Mouse (Mus musculus) limb, embryonic 12.5 days (tissue): ENCODE measurements around the gene Mxd3. TPM values are rescaled to one million over a fixed set of nuclear protein-coding genes. Genes with fewer than 3 reads are reported as not detected.

ENCODE experiments used
- ATAC-seq: fragments of 200-750 bp; cut with Nextera tagmentation; 2 replicates; pipeline ENCODE4 v1.8.0; 2017; ENCODE audit warnings: low read depth, moderate TSS enrichment; ENCODE audit not compliant: insufficient number of reproducible peaks, insufficient read depth, low FRiP score, low TSS enrichment
- H3K27ac ChIP-seq: fragments of 300-500 bp; sonication (generic); 2 replicates; pipeline ENCODE4 v1.5.1; 2016; ENCODE audit warnings: mild to moderate bottlenecking, moderate library complexity
- H3K27me3 ChIP-seq: fragments of 300-500 bp; sonication (generic); 2 replicates; pipeline ENCODE4 v1.6.1; 2016; ENCODE audit warnings: mild to moderate bottlenecking, moderate library complexity
- H3K36me3 ChIP-seq: fragments of 300-500 bp; sonication (generic); 2 replicates; pipeline ENCODE4 v1.6.1; 2016; ENCODE audit warnings: mild to moderate bottlenecking, moderate library complexity
- H3K4me1 ChIP-seq: fragments of 300-500 bp; sonication (generic); replicated peaks from 2 replicates; pipeline ENCODE4 v1.6.1; 2016
- H3K4me2 ChIP-seq: fragments of 300-500 bp; sonication (generic); 2 replicates; pipeline ENCODE4 v1.6.1; 2016; ENCODE audit warnings: mild to moderate bottlenecking, moderate library complexity
- H3K4me3 ChIP-seq: fragments of 300-500 bp; sonication (generic); replicated peaks from 2 replicates; pipeline ENCODE4 v1.5.1; 2016; ENCODE audit warnings: mild to moderate bottlenecking
- H3K9ac ChIP-seq: fragments of 300-500 bp; sonication (generic); replicated peaks from 2 replicates; pipeline ENCODE4 v1.6.1; 2016; ENCODE audit warnings: mild to moderate bottlenecking, moderate library complexity
- H3K9me3 ChIP-seq: fragments of 300-500 bp; sonication (generic); 2 replicates; pipeline ENCODE4 v1.6.1; 2016; ENCODE audit warnings: mild to moderate bottlenecking, moderate library complexity
- WGBS: fragments of 180-500 bp; shearing (Covaris S2); methylation state at CpG from one replicate; pipeline ENCODE4 v1.1.7; 2016; 5-methylcytosine and 5-hydroxymethylcytosine counted together
- polyA plus RNA-seq: library from polyadenylated mRNA; unstranded; fragments of >200 nt; fragmentation: Nextera tagmentation; extraction: Ambion mirVana; gene quantifications from 2 replicates; pipeline ENCODE4 v1.2.1, GENCODE M21; 2016

Gene Mxd3
- polyA plus RNA-seq, 1 experiment from 2014 or later = 34.9 TPM

DNA sequence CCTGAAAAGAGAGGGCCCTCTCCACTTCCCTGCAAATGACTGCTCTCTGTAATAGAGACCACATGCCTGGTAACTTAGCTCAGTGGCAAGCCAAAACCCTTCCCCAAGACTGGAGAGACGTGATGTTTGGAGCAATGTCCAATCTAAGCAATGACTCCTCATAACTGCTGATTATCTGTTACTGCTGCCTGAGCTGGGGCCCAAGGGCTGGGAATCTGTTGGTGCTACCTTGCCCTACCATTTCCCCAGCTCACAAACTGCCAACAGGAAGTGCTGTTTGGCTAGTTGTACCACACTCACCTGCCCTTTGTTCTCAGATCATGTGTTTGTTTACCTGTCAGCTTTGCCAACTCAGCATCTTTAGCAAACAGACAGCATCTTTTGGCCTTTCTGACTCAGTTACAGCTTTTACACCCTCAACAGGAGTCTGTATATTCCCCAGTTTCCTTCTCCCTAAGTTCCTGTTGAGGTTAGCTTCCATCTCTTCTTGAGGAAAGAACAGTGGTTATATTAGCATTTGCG is 14.7 kb downstream of the Mxd3 start:
- WGBS = 79% methylated on average over 2 of the region's 2 CpGs
- peaks cover 95% of the 10 kb centered on the region for H3K36me3 ChIP-seq
- no peak overlapping the region for H3K4me3 ChIP-seq

DNA sequence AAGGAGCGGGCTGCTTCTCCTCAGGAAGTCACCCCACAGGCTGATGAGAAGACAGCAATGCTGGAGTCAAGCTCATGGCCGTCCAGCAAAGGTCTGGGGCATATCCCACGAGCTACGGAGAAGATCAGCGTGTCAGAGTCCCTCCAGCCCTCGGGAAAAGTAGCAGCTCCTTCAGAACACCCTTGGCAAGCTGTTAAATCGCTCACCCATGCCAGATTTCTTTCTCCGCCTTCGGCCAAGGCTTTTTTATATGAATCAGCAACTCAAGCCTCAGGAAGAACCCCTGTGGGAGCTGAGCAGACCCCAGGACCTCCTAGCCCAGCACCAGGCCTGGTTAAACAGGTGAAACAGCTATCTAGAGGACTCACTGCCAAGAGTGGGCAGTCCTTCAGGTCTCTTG is 16.6 kb downstream of the Mxd3 start:
- H3K27me3 ChIP-seq = no peaks in the 10 kb centered on the region
- no peak overlapping the region for H3K27ac ChIP-seq
- no peak overlapping the region for H3K9ac ChIP-seq
- no peak overlapping the region for H3K4me3 ChIP-seq
- peaks cover 98% of the 10 kb centered on the region for H3K36me3 ChIP-seq
- ATAC-seq = no peak
- WGBS = 93% methylated on average over 9 of the region's 9 CpGs
- no peak overlapping the region for H3K4me2 ChIP-seq
- no peaks in the 10 kb centered on the region for H3K4me1 ChIP-seq
- no peaks in the 10 kb centered on the region for H3K9me3 ChIP-seq

More for the DNA sequence above, 14.7 kb downstream of the Mxd3 start:
- H3K27ac ChIP-seq = no peak overlapping the region
- H3K4me1 ChIP-seq = peaks cover 3% of the 10 kb centered on the region; the same call in 1 of the 2 replicates
- no peak overlapping the region for H3K4me2 ChIP-seq
- no peaks in the 10 kb centered on the region for H3K27me3 ChIP-seq
- no peak overlapping the region for H3K9ac ChIP-seq
- ATAC-seq = no peak
- H3K9me3 ChIP-seq = no peaks in the 10 kb centered on the region

DNA sequence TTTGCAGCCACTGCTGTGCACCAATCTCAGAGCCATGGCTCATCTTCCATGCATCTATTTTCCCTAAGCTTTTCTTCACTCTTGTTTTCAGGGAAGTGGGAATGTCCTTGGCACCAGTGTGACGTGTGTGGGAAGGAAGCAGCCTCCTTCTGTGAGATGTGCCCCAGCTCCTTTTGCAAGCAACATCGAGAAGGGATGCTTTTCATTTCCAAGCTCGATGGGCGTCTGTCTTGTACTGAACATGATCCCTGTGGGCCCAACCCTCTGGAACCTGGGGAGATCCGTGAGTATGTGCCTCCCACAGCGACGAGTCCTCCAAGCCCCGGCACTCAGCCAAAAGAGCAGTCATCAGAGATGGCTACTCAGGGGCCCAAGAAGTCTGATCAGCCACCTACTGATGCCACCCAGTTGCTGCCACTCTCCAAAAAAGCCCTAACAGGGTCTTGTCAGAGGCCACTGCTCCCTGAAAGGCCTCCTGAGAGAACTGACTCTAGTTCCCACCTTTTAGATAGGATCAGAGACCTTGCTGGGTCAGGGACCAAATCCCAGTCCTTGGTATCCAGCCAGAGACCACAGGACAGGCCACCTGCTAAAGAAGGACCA is 17.5 kb downstream of the Mxd3 start:
- H3K9ac ChIP-seq = no peak overlapping the region
- H3K27ac ChIP-seq = no peak overlapping the region
- peaks cover 98% of the 10 kb centered on the region for H3K36me3 ChIP-seq
- no peak for ATAC-seq
- no peaks in the 10 kb centered on the region for H3K4me1 ChIP-seq
- no peaks in the 10 kb centered on the region for H3K27me3 ChIP-seq
- 93% methylated on average over 8 of the region's 8 CpGs for WGBS
- no peaks in the 10 kb centered on the region for H3K9me3 ChIP-seq
- no peak overlapping the region for H3K4me2 ChIP-seq
- no peak overlapping the region for H3K4me3 ChIP-seq

DNA sequence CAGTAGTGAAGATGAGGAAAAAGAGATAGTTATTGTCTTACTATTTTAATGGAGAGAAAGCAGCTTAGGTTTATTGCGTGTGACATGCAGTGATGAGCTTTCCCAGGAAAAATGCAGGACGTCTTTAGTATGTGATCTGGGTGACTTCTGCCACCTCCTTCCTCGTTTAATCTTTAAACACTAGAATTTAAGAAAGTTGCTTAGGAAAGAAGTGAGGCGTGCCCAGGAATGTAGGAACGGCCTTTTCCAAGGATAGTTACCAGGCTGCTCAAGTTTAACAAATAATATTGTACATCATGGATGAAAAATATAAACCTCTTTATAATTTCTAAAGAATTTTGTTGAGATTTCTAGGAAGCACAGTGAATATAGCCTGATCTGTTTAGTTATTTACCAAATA is 28.7 kb downstream of the Mxd3 start:
- 90% methylated on average over 5 of the region's 5 CpGs for WGBS
- no peaks in the 10 kb centered on the region for H3K9me3 ChIP-seq
- H3K4me3 ChIP-seq = no peak overlapping the region
- peaks cover 95% of the 10 kb centered on the region for H3K36me3 ChIP-seq
- no peak for ATAC-seq
- no peaks in the 10 kb centered on the region for H3K27me3 ChIP-seq
- no peaks in the 10 kb centered on the region for H3K4me1 ChIP-seq
- no peak overlapping the region for H3K27ac ChIP-seq
- H3K4me2 ChIP-seq = no peak overlapping the region
- no peak overlapping the region for H3K9ac ChIP-seq

DNA sequence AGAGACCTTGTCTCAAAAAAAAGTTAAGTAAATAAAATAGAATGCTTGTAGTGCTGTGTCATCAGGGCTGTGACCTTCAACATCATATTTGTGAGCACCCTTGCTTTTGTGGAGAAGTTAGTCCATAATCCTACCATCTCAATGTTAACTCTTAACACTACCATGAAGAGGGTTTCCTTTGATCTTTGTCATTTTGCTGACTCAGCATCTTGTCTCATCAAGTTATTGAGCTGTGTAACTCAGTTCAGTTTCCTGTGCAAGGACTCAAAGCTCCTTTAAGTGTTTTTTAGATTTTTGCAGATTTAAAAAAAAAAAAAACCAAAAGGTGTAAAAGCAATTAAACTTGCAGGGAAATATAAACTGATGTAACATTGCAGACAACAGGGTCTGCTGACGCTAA is 32.9 kb downstream of the Mxd3 start:
- Histone ChIP-seq H3K36me3 (peaks cover 94% of the 10 kb centered on the region), H3K9ac (no peak overlapping the region), H3K9me3 (no peaks in the 10 kb centered on the region), H3K4me2 (no peak overlapping the region), H3K4me1 (no peaks in the 10 kb centered on the region), H3K27me3 (no peaks in the 10 kb centered on the region), H3K4me3 (no peak overlapping the region), H3K27ac (no peak overlapping the region)
- WGBS = 88% methylated on average over 1 of the region's 1 CpGs
- no peak for ATAC-seq

DNA sequence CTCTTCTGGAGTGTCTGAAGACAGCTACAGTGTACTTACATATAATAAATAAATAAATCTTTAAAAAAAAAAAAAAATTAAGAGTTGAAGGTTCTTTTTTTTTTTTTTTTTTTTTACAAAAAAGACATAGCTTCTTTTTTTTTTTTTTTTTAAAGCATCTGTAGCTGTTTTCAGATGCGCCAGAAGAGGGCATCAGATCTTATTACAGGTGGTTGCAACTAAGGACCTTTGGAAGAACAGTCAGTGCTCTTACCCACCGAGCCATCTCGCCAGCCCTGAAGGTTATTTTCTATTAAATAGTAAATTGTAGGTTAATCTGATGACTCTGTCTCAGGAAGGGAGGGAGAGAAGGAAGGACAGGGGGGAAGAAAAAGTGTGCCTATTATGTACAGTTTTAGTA is 40.8 kb downstream of the Mxd3 start:
- ATAC-seq = no peak

DNA sequence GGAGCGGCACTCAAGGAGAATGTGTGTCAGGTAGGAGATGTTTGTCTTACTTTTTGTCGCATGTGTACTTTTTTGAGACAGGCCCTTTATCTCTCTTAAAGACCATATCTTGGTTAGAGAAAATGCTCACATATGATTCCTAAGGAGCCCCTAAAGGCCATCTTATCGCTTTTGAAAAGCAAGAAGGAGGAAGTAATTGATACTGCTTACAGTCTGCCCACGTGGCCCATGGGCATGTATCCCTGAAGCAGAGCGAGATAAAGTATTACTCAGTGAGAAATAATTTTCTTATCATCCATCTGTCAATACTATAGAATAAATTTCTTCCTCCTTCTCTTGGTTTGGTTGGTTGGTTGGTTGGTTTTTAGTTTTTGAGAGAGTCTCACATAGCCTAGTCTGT is 52.0 kb downstream of the Mxd3 start:
- ATAC-seq = no peak
- Histone ChIP-seq H3K27ac (no peak overlapping the region), H3K4me1 (no peaks in the 10 kb centered on the region), H3K36me3 (peaks cover 74% of the 10 kb centered on the region), H3K4me3 (no peak overlapping the region), H3K9me3 (no peaks in the 10 kb centered on the region), H3K9ac (no peak overlapping the region), H3K27me3 (no peaks in the 10 kb centered on the region), H3K4me2 (no peak overlapping the region)
- WGBS = 94% methylated on average over 5 of the region's 5 CpGs

More for the DNA sequence above, 40.8 kb downstream of the Mxd3 start:
- no peak overlapping the region for H3K4me2 ChIP-seq
- WGBS = 88% methylated on average over 3 of the region's 3 CpGs
- H3K4me3 ChIP-seq = no peak overlapping the region
- H3K36me3 ChIP-seq = peaks cover 86% of the 10 kb centered on the region
- no peaks in the 10 kb centered on the region for H3K9me3 ChIP-seq
- no peak overlapping the region for H3K27ac ChIP-seq
- no peak overlapping the region for H3K9ac ChIP-seq
- H3K27me3 ChIP-seq = no peaks in the 10 kb centered on the region
- H3K4me1 ChIP-seq = no peaks in the 10 kb centered on the region

DNA sequence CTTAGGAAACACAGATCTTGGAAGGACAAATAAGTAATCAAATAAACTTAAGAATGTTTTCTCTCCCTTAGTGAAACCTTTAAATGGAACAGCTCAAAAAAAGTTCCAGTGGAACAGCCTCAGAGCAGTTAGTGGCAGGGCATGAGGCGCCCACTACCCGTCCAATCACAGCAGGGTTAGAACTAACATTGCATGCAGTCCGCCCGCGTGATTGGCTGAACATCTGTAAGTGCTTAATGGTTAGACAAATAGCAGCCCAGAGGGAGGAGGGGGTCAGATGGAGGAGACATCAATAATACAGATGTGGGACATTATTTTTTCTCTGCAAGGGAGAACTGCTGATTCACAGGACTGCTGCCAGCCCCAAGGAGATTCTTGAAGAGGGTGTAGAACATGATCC is 52.4 kb downstream of the Mxd3 start:
- Histone ChIP-seq H3K4me2 (no peak overlapping the region), H3K4me3 (no peak overlapping the region), H3K36me3 (peaks cover 72% of the 10 kb centered on the region), H3K27ac (no peak overlapping the region), H3K9me3 (no peaks in the 10 kb centered on the region), H3K27me3 (no peaks in the 10 kb centered on the region), H3K4me1 (no peaks in the 10 kb centered on the region), H3K9ac (no peak overlapping the region)
- no peak for ATAC-seq
- WGBS = 80% methylated on average over 5 of the region's 5 CpGs

Other genes with a start within 250 kb of the Mxd3 start
- gene Uimc1, start 229.5 kb downstream of the Mxd3 start, polyA plus RNA-seq = 30.1 TPM in 2 replicates
- gene Zfp346, start 224.5 kb downstream of the Mxd3 start, polyA plus RNA-seq = 27.5 and 27.7 TPM in 2 replicates
- gene Gm17617, start 196.3 kb downstream of the Mxd3 start, polyA plus RNA-seq = not detected in 2 replicates
- gene Fgfr4, start 177.2 kb downstream of the Mxd3 start, polyA plus RNA-seq = 6.1 and 7.4 TPM in 2 replicates
- gene Nsd1, start 120.0 kb downstream of the Mxd3 start, polyA plus RNA-seq = 81.3 and 91.8 TPM in 2 replicates
- gene Prelid1, start 9.3 kb downstream of the Mxd3 start, polyA plus RNA-seq = 361 and 370 TPM in 2 replicates
- 108 and 109 TPM in 2 replicates for gene Rab24, start 7.9 kb downstream of the Mxd3 start, polyA plus RNA-seq
- 92.9 and 99.8 TPM in 2 replicates for gene Lman2, start 33.0 kb upstream of the Mxd3 start, polyA plus RNA-seq
- 0.82 and 1.2 TPM in 2 replicates for gene Rgs14, start 39.9 kb upstream of the Mxd3 start, polyA plus RNA-seq
- not detected in 2 replicates for gene Slc34a1, start 68.4 kb upstream of the Mxd3 start, polyA plus RNA-seq
- gene Pfn3, start 85.4 kb upstream of the Mxd3 start, polyA plus RNA-seq = not detected in 2 replicates
- gene F12, start 97.0 kb upstream of the Mxd3 start, polyA plus RNA-seq = 0.18 TPM in 1 of 2 replicates, not detected in the other
- gene Grk6, start 115.2 kb upstream of the Mxd3 start, polyA plus RNA-seq = 66.6 and 69.1 TPM in 2 replicates
- 0.67 and 1.1 TPM in 2 replicates for gene Prr7, start 134.4 kb upstream of the Mxd3 start, polyA plus RNA-seq
- 361 and 375 TPM in 2 replicates for gene Dbn1, start 158.3 kb upstream of the Mxd3 start, polyA plus RNA-seq
- 154 and 158 TPM in 2 replicates for gene Pdlim7, start 183.9 kb upstream of the Mxd3 start, polyA plus RNA-seq
- 2.4 and 2.7 TPM in 2 replicates for gene Dok3, start 199.5 kb upstream of the Mxd3 start, polyA plus RNA-seq
- gene Ddx41, start 206.8 kb upstream of the Mxd3 start, polyA plus RNA-seq = 77.3 and 80.1 TPM in 2 replicates
- 65.1 and 69.4 TPM in 2 replicates for gene Fam193b, start 241.3 kb upstream of the Mxd3 start, polyA plus RNA-seq
- 122 and 133 TPM in 2 replicates for gene Tmed9, start 243.9 kb upstream of the Mxd3 start, polyA plus RNA-seq